Mouse (Mus musculus) olfactory bulb, adult 2 months (tissue): ENCODE measurements around the gene Gm11639.
"Not testable (repeated sequence)": the region's sequence is repeated elsewhere in the genome, so short reads cannot be mapped to it uniquely, and the experiment has no call there.

Source experiments
- CTCF ChIP-seq: fragments of 200-500 bp; IDR thresholded peaks from 2 replicates; pipeline ENCODE4 v1.5.1; 2012; ENCODE audit warnings: low read depth, mild to moderate bottlenecking, low read length, moderate library complexity; ENCODE audit not compliant: insufficient read depth
- POLR2A ChIP-seq: fragments of 200-500 bp; IDR thresholded peaks from 2 replicates; pipeline ENCODE4 v1.6.1; 2012; ENCODE audit warnings: mild to moderate bottlenecking, low read depth, low read length, moderate library complexity; ENCODE audit not compliant: insufficient read depth

DNA sequence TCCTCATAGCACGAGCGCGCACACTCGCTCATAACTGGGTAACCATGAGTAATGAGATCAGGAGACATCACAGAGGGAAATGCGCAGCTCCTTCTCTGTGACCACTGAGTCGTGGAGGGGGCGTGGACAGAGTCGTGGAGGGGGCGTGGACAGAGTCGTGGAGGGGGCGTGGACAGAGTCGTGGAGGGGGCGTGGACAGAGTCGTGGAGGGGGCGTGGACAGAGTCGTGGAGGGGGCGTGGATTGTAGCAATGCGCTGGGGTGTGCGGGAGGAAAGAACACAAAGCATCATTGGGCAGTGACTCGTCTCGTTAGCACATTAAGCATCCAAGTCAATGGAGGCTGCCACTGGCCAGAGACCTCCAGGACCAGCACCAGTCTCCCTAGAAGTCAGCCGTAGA is 426.9 kb downstream of the Gm11639 start:
- not testable (repeated sequence) for TF ChIP-seq CTCF, POLR2A
